Mouse (Mus musculus) midbrain, embryonic 14.5 days (tissue): Measurements from ENCODE around the gene D7Ertd443e. TPM values are rescaled to one million over a fixed set of nuclear protein-coding genes. Genes with fewer than 3 reads are reported as not detected.

Source experiments
- ATAC-seq: fragments of 200-750 bp; cut with Nextera tagmentation; 2 replicates; pipeline ENCODE4 v1.8.0; 2017; ENCODE audit warnings: moderate number of reproducible peaks, moderate library complexity; ENCODE audit not compliant: low FRiP score, low TSS enrichment
- DNase-seq: peaks from one replicate; pipeline ENCODE4 v3.0.0-alpha.2; 2015
- H3K27ac ChIP-seq: fragments of 300-500 bp; sonication (generic); replicated peaks from 2 replicates; pipeline ENCODE4 v1.5.1; 2014; ENCODE audit warnings: mild to moderate bottlenecking, low read depth, low read length, moderate library complexity
- H3K27me3 ChIP-seq: fragments of 300-500 bp; sonication (generic); 2 replicates; pipeline ENCODE4 v1.6.1; 2014; ENCODE audit warnings: low read length, control low read depth, mixed read lengths; ENCODE audit not compliant: control insufficient read depth, insufficient read depth
- H3K36me3 ChIP-seq: fragments of 300-500 bp; sonication (generic); 2 replicates; pipeline ENCODE4 v1.6.1; 2014; ENCODE audit warnings: low read length, control low read depth; ENCODE audit not compliant: control insufficient read depth, insufficient read depth
- H3K4me1 ChIP-seq: fragments of 300-500 bp; sonication (generic); 2 replicates; pipeline ENCODE4 v1.6.1; 2014; ENCODE audit warnings: mild to moderate bottlenecking, antibody characterized with exemption, low read length, control low read depth; ENCODE audit not compliant: control insufficient read depth, insufficient read depth
- H3K4me2 ChIP-seq: fragments of 300-500 bp; sonication (generic); 2 replicates; pipeline ENCODE4 v1.6.1; 2014; ENCODE audit warnings: mild to moderate bottlenecking, low read length, moderate library complexity
- H3K4me3 ChIP-seq: fragments of 300-500 bp; sonication (generic); replicated peaks from 2 replicates; pipeline ENCODE4 v1.5.1; 2014; ENCODE audit warnings: low read depth, low read length
- H3K9ac ChIP-seq: fragments of 300-500 bp; sonication (generic); replicated peaks from 2 replicates; pipeline ENCODE4 v1.6.1; 2014; ENCODE audit warnings: mild to moderate bottlenecking, low read length, moderate library complexity
- H3K9me3 ChIP-seq: fragments of 300-500 bp; sonication (generic); 2 replicates; pipeline ENCODE4 v1.6.1; 2016; ENCODE audit warnings: low read length, control low read depth, mixed read lengths; ENCODE audit not compliant: control insufficient read depth
- WGBS: fragments of 180-500 bp; shearing (Covaris S2); extraction: QIAGEN DNeasy Blood & Tissue Kit; methylation state at CpG from one replicate; pipeline ENCODE4 v1.1.7; 2014; 5-methylcytosine and 5-hydroxymethylcytosine counted together
- polyA plus RNA-seq: library from polyadenylated mRNA; unstranded; fragments of >200 nt; fragmentation: Nextera tagmentation; extraction: Ambion mirVana; gene quantifications from 2 replicates; pipeline ENCODE4 v1.2.1, GENCODE M21; 2014

D7Ertd443e gene
- polyA plus RNA-seq, 1 experiment from 2014 or later = 0.24 TPM

DNA sequence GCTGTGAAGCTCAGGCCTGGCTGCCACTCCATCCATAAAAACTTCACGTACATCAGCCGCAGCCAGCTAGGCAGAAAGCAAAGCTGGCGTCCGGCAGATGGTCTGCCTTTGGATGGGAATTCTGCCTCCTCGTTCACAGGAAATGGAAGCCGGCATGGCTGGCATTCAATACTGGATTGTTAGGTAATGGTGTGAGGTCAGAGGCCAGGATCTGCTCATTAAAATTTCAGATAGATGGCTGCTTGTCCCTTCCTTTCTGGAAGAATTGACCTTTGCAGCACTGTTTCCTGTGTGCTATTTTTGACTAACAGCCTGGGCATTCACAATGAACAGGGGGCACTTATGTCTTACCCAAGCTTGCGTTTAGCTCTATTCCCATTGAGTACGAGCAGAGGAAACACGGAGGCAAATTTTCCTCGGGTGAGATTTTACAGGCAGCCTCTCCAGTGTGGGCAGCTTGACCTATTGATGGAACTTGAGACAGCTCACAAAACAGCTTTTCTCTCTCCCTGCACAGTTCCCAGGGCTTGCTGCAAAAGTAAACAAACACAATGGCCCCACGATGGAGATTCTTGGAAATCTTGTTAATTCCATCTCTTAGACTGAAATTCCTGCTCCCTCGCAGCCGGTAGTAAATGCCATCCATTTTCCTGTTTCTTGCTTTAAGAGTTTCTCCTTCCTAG, 157.5 kb downstream of the D7Ertd443e start:
- Histone ChIP-seq H3K27ac (no peak overlapping the region), H3K9me3 (no peaks in the 10 kb centered on the region), H3K4me1 (peaks cover 12% of the 10 kb centered on the region), H3K9ac (no peak overlapping the region), H3K36me3 (no peaks in the 10 kb centered on the region), H3K27me3 (peaks cover 12% of the 10 kb centered on the region), H3K4me3 (no peak overlapping the region), H3K4me2 (no peak overlapping the region)
- ATAC-seq (no peak), DNase-seq (peak; percentile 53)
- 53% methylated on average over 13 of the region's 13 CpGs for WGBS

DNA sequence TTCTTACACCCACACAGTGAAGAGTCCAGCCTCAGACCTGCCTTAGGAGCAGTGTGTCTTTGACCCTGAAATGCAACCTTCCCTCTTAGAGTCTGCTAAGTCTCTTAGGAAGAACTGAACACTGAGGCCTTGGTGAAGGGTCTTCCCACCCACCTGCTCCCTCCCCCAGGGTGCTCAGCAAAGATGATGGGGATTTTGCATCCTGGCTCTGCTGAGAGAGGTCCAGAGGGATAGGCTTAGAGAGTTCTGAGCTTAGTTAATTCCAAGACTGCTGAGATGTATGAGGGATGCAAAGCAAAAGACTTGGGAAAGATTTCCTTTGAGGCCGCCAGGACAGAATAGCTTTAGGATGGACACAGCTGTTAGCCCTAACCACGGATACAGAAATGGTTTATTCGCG, 158.4 kb downstream of the D7Ertd443e start:
- Histone ChIP-seq H3K9me3 (no peaks in the 10 kb centered on the region), H3K27ac (no peak overlapping the region), H3K4me3 (no peak overlapping the region), H3K9ac (no peak overlapping the region), H3K27me3 (peaks cover 12% of the 10 kb centered on the region), H3K36me3 (no peaks in the 10 kb centered on the region), H3K4me1 (peaks cover 12% of the 10 kb centered on the region), H3K4me2 (no peak overlapping the region)
- ATAC-seq (no peak), DNase-seq (no peak)
- WGBS = 74% methylated on average over 4 of the region's 4 CpGs

DNA sequence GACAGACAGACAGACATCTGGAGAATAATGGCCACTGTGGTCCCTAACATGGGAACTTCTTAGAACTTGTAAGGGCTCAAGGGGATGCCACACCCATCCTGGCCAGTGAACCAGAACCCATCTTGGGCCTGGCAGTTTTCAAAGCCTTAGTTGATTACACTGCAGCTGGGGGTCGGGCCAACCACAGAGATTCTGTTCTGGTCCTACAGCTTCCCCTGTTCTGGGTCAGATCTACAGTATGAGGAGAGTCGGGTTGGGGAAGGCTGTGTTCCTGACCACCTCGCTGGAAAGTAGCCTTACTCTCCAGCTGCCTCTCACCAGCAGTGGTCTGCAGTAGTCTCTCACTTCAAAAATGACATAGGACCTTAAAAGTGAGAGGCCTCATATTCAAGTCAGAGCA, 159.2 kb downstream of the D7Ertd443e start:
- no peak overlapping the region for H3K27ac ChIP-seq
- peaks cover 12% of the 10 kb centered on the region for H3K4me1 ChIP-seq
- H3K36me3 ChIP-seq = no peaks in the 10 kb centered on the region
- no peak for ATAC-seq
- no peak overlapping the region for H3K9ac ChIP-seq
- WGBS = 56% methylated on average over 3 of the region's 3 CpGs
- no peak for DNase-seq
- peaks cover 12% of the 10 kb centered on the region for H3K27me3 ChIP-seq
- no peak overlapping the region for H3K4me2 ChIP-seq
- H3K4me3 ChIP-seq = no peak overlapping the region
- no peaks in the 10 kb centered on the region for H3K9me3 ChIP-seq

DNA sequence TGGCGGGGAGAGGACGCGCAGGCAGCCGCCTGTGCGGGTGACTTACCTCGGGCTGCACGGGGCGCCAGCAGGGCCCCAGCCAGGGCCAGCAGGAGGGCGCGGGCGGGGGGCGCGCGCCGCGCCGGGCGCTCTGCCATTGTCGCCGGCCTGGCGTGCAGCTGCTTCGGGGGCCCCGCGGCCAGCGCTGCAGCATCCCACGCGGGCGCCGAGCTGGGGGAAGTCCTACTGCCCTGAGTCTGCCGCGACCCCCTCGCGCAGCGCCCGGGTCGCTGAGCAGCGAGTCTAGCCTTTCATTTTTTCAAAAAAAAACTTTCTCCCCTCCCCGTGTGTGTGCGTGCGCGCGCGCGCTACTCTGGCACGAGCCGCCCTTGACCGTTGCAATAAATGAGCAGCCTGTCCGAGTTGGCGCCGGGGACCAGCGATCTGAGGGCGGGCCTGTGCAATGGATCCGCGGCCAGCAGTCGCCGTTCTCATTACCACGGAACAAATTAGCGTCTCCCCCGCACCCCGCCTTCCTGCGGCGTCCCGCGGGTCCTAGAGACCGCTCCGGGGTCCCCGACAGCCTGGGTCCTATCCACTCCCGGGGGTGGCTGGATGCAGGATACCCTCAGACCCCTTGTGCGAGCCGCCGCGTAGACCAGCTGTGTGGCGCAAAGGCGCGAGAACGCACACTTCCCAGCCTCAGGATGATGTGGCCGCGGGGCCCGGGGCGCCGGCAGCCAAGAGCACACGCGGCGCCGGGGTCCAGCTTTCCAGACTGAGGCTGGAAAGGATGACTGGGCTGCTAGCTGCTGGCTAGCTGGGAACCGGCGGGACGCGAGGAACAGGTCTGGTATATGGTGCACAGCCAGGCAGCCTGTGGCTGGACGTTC, 160.5 kb downstream of the D7Ertd443e start:
- Histone ChIP-seq H3K4me1 (peaks cover 12% of the 10 kb centered on the region), H3K4me3 (peak overlapping the region; percentile 63), H3K9me3 (no peaks in the 10 kb centered on the region), H3K4me2 (peak overlapping the region; percentile 99), H3K9ac (peak overlapping the region; percentile 62), H3K36me3 (no peaks in the 10 kb centered on the region), H3K27ac (peak overlapping the region; percentile 45), H3K27me3 (peaks cover 12% of the 10 kb centered on the region)
- ATAC-seq (peak; percentile 68; the same call in 1 of the 2 replicates), DNase-seq (peak; percentile 78)
- WGBS = under 1% methylated on average over 90 of the region's 90 CpGs

DNA sequence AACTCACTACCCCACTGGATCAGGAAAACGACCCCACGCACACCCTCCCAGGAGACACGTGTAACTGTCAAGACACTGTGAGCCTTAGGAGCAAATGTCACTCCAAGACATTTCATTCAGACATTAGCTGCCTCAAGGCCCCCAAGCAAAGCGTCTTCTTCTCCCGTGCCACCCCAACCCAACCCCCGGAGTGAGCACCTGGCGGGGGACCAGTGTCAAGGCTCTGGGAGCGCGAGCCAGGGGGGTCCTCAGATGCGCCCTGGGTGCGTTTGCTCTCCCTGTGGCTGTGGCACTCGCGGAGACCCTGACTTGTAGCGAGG, 161.1 kb downstream of the D7Ertd443e start:
- Histone ChIP-seq H3K4me2 (peak overlapping the region; percentile 99), H3K27ac (peak overlapping the region; percentile 45; the same call in 1 of the 2 replicates), H3K9ac (peak overlapping the region; percentile 62), H3K4me3 (peak overlapping the region; percentile 63), H3K9me3 (no peaks in the 10 kb centered on the region), H3K36me3 (no peaks in the 10 kb centered on the region), H3K4me1 (peaks cover 12% of the 10 kb centered on the region), H3K27me3 (peaks cover 12% of the 10 kb centered on the region)
- 0% methylated on average over 14 of the region's 14 CpGs for WGBS
- DNase-seq = peak; percentile 48
- ATAC-seq = no peak

DNA sequence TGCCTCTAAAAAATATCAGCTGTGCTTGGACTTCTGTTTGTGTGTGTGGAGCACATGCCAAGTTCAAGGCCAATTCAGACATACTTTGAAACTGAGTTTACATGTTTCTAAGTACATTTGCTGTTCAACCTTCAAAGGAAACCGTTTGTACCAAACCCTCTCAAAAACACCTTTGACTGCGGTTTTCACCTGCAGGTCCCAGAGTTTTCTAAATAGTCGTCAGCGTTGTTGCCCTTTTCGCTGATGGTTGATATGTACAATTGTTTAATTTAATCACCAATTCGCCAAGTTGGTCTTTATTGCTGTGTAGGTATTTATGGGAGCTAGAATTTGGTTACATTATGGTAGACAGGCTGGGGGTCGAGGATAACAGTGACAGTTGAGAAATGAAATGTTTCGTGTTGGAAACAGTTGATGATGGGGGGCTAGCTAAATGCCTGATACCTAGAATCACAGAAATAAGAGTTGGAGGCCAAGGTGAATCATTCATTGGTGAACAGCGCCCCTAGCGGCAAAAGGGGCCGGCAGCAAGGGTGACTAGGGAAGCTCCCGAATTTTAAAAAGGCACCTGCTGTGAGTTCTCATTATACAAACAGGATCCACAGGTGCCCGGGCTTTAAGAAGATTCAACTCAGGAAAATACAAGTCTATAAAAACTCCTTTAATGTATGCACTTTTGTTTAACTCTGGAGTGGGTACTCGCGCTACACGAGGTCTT, 161.9 kb downstream of the D7Ertd443e start:
- DNase-seq = peak; percentile 94
- H3K4me3 ChIP-seq = peak overlapping the region; percentile 63
- peaks cover 12% of the 10 kb centered on the region for H3K4me1 ChIP-seq
- H3K27ac ChIP-seq = no peak overlapping the region
- H3K36me3 ChIP-seq = no peaks in the 10 kb centered on the region
- ATAC-seq = no peak
- no peaks in the 10 kb centered on the region for H3K9me3 ChIP-seq
- peaks cover 12% of the 10 kb centered on the region for H3K27me3 ChIP-seq
- 31% methylated on average over 16 of the region's 16 CpGs for WGBS
- no peak overlapping the region for H3K9ac ChIP-seq
- peak overlapping the region; percentile 99 for H3K4me2 ChIP-seq

Other genes with a start within 250 kb of the D7Ertd443e start
- 0.76 and 3.4 TPM in 2 replicates for gene Adam12, start 153.5 kb downstream of the D7Ertd443e start, polyA plus RNA-seq